Mouse (Mus musculus) heart, embryonic 14.5 days (tissue): ENCODE measurements around the gene Has3. TPM values are rescaled to one million over a fixed set of nuclear protein-coding genes. Genes with fewer than 3 reads are reported as not detected.

ENCODE experiments used
- ATAC-seq: fragments of 200-750 bp; cut with Nextera tagmentation; 2 replicates; pipeline ENCODE4 v1.8.0; 2017; ENCODE audit warnings: low read depth, moderate TSS enrichment; ENCODE audit not compliant: insufficient number of reproducible peaks, insufficient read depth, low FRiP score
- H3K27ac ChIP-seq, 2 experiments: fragments of 200-500 bp in 1 of 2; fragments of 300-500 bp in 1 of 2; sonication (generic) in 1 of 2; replicated peaks in 1 of 2; 2 replicates each; pipeline ENCODE4 v1.5.1; 2012 to 2014; ENCODE audit warnings: low read depth in 2 of 2, low read length in 2 of 2, control low read depth in 1 of 2, mild to moderate bottlenecking in 1 of 2, mixed read lengths in 1 of 2; ENCODE audit not compliant: control insufficient read depth in 1 of 2, insufficient read depth in 1 of 2
- H3K27me3 ChIP-seq: fragments of 300-500 bp; sonication (generic); 2 replicates; pipeline ENCODE4 v1.6.1; 2014; ENCODE audit warnings: mild to moderate bottlenecking, low read length, control low read depth; ENCODE audit not compliant: control insufficient read depth, insufficient read depth
- H3K36me3 ChIP-seq: fragments of 300-500 bp; sonication (generic); 2 replicates; pipeline ENCODE4 v1.6.1; 2014; ENCODE audit warnings: mild to moderate bottlenecking, control low read depth, low read length, mixed read lengths; ENCODE audit not compliant: control insufficient read depth, insufficient read depth
- H3K4me1 ChIP-seq, 2 experiments: fragments of 200-500 bp in 1 of 2; fragments of 300-500 bp in 1 of 2; sonication (generic) in 1 of 2; 2 replicates each; pipeline ENCODE4 v1.6.1; 2012 to 2014; ENCODE audit warnings: low read length in 2 of 2, control low read depth in 1 of 2, mixed read lengths in 1 of 2; ENCODE audit not compliant: control insufficient read depth in 2 of 2, insufficient read depth in 2 of 2
- H3K4me2 ChIP-seq: fragments of 300-500 bp; sonication (generic); 2 replicates; pipeline ENCODE4 v1.6.1; 2014; ENCODE audit warnings: mild to moderate bottlenecking, low read length
- H3K4me3 ChIP-seq, 2 experiments: fragments of 200-500 bp in 1 of 2; fragments of 300-500 bp in 1 of 2; sonication (generic) in 1 of 2; 2 replicates each; pipeline ENCODE4 v1.5.1; 2012 to 2014; ENCODE audit warnings: low read length in 2 of 2, mild to moderate bottlenecking in 2 of 2, control low read depth in 1 of 2, low read depth in 1 of 2, moderate library complexity in 1 of 2; ENCODE audit not compliant: control insufficient read depth in 1 of 2, insufficient read depth in 1 of 2
- H3K9ac ChIP-seq: fragments of 300-500 bp; sonication (generic); 2 replicates; pipeline ENCODE4 v1.6.1; 2014; ENCODE audit warnings: mild to moderate bottlenecking, low read length
- H3K9me3 ChIP-seq: fragments of 300-500 bp; sonication (generic); 2 replicates; pipeline ENCODE4 v1.6.1; 2016; ENCODE audit warnings: low read length, control low read depth; ENCODE audit not compliant: control insufficient read depth
- WGBS: fragments of 180-500 bp; shearing (Covaris S2); extraction: QIAGEN DNeasy Blood & Tissue Kit; methylation state at CpG from one replicate; pipeline ENCODE4 v1.1.7; 2014; 5-methylcytosine and 5-hydroxymethylcytosine counted together
- polyA plus RNA-seq: library from polyadenylated mRNA; unstranded; fragments of >200 nt; fragmentation: Nextera tagmentation; extraction: Ambion mirVana; gene quantifications from 2 replicates; pipeline ENCODE4 v1.2.1, GENCODE M21; 2014

Gene Has3
- polyA plus RNA-seq, 1 experiment from 2014 or later: 0.09 TPM

GRCm38 (mm10) chr8:106839209-106840001 is 30.6 kb upstream of the Has3 start:
- Histone ChIP-seq H3K9me3 (no peaks in the 10 kb centered on the region), H3K36me3 (no peaks in the 10 kb centered on the region), H3K4me3 (no peak overlapping the region), H3K27ac (peak overlapping the region; percentile 89 to 97), H3K4me1 (peaks cover 30 to 42% of the 10 kb centered on the region in 2 experiments), H3K27me3 (no peaks in the 10 kb centered on the region), H3K9ac (peak overlapping the region; percentile 62), H3K4me2 (peak overlapping the region; percentile 43)
- 17% methylated on average over 11 of the region's 11 CpGs for WGBS
- peak; percentile 68; the same call in 1 of the 2 replicates for ATAC-seq

- no peak for ATAC-seq
- WGBS: 70% methylated on average over 10 of the region's 10 CpGs
- peaks cover 3% of the 10 kb centered on the region; the same call in 1 of the 2 replicates for H3K36me3 ChIP-seq
Measured at GRCm38 (mm10) chr8:106850034-106850433, 20.0 kb upstream of the Has3 start.

DNA sequence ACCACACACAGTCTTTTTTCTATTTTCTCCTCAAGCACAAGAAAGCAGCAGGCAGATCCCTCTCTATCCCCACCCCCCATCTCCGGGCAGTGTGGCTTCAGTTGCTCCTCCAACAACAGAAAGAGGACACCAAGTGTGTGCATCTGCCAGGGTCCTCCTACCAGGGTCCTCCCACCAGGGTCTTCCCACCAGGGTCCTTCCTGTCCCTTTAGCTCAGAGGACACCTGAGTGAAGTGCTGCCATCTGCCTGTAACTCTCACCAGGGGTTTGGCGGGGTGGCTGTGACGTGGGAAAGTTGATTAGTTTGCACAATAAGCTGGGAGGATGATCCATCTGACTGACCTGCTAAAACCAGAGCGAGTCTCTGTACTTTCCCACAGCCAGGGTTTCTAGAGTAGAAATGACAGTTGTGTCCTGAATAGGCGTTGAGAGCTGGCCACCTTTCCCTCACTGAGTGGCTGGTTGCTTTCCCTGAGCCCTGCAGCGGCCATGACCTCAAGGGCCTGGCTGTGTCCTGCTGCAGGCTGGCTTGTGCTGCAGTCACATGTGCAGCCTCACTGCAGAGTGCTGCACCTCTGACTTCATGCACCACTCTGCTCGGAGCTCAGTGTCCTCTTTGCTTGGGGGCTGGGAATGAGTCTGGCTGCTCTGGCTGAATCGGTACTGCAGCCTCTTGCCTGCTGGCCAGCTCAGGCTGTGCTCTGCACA is 15.4 kb upstream of the Has3 start:
- ATAC-seq: peak; percentile 23; the same call in 1 of the 2 replicates
- H3K27ac ChIP-seq: 0 out of 4 replicates have a peak overlapping the region, but pooled peaks of 1 of the 2 experiments have one; percentile 3
- 34% methylated on average over 8 of the region's 8 CpGs for WGBS
- no peak overlapping the region for H3K4me2 ChIP-seq
- H3K9me3 ChIP-seq: no peaks in the 10 kb centered on the region
- H3K36me3 ChIP-seq: peaks cover 3% of the 10 kb centered on the region; the same call in 1 of the 2 replicates
- H3K4me1 ChIP-seq: peaks cover 5 to 6% of the 10 kb centered on the region in 2 experiments; a peak in 3 of 4 replicates
- H3K27me3 ChIP-seq: no peaks in the 10 kb centered on the region
- no peak overlapping the region for H3K9ac ChIP-seq
- no peak overlapping the region for H3K4me3 ChIP-seq

More at GRCm38 (mm10) chr8:106850034-106850433, 20.0 kb upstream of the Has3 start:
- no peaks in the 10 kb centered on the region for H3K9me3 ChIP-seq
- no peak overlapping the region for H3K9ac ChIP-seq
- no peak overlapping the region for H3K4me2 ChIP-seq
- H3K4me3 ChIP-seq: no peak overlapping the region
- H3K27me3 ChIP-seq: no peaks in the 10 kb centered on the region
- H3K4me1 ChIP-seq: peaks cover 5 to 8% of the 10 kb centered on the region in 2 experiments; a peak in 3 of 4 replicates
- no peak overlapping the region for H3K27ac ChIP-seq

- H3K27ac ChIP-seq: no peak overlapping the region
Measured at GRCm38 (mm10) chr8:106855242-106855562, 14.8 kb upstream of the Has3 start.

DNA sequence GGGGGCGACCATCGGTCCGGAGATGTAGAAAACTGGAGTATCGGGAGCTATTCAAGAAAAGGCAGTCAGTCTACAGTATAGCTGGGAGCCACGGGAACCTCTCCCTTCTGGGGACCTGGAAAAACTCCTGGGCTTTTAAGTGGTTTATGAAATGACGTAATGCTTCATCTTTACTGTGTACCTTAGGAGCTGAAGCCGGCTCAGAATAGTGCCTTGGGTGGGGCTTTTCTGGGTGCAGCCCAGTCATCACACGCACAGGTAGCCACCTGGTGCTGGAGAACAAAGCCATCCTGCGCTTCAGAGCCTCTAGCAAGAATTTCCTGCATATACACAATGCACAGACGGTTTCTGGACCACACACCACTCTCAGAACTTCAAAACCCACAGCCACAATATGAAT is 7.2 kb upstream of the Has3 start:
- H3K4me1 ChIP-seq: no peaks in the 10 kb centered on the region
- H3K4me2 ChIP-seq: no peak overlapping the region
- no peak overlapping the region for H3K27ac ChIP-seq
- 81% methylated on average over 10 of the region's 10 CpGs for WGBS
- H3K9me3 ChIP-seq: no peaks in the 10 kb centered on the region
- H3K9ac ChIP-seq: no peak overlapping the region
- H3K4me3 ChIP-seq: no peak overlapping the region
- ATAC-seq: no peak
- no peaks in the 10 kb centered on the region for H3K27me3 ChIP-seq
- H3K36me3 ChIP-seq: no peaks in the 10 kb centered on the region

More at GRCm38 (mm10) chr8:106855242-106855562, 14.8 kb upstream of the Has3 start:
- Histone ChIP-seq H3K4me3 (no peak overlapping the region), H3K27me3 (no peaks in the 10 kb centered on the region), H3K4me1 (peaks cover 5 to 6% of the 10 kb centered on the region in 2 experiments; a peak in 3 of 4 replicates), H3K9ac (no peak overlapping the region), H3K9me3 (no peaks in the 10 kb centered on the region), H3K4me2 (no peak overlapping the region), H3K36me3 (peaks cover 3% of the 10 kb centered on the region; the same call in 1 of the 2 replicates)
- WGBS: 71% methylated on average over 3 of the region's 3 CpGs
- ATAC-seq: no peak

GRCm38 (mm10) chr8:106865354-106865753 is 4.7 kb upstream of the Has3 start:
- Histone ChIP-seq H3K9me3 (no peaks in the 10 kb centered on the region), H3K4me1 (no peaks in the 10 kb centered on the region; a peak in 1 of 4 replicates), H3K27me3 (peaks cover 7% of the 10 kb centered on the region; the same call in 1 of the 2 replicates), H3K36me3 (no peaks in the 10 kb centered on the region), H3K4me3 (no peak overlapping the region), H3K4me2 (no peak overlapping the region), H3K9ac (no peak overlapping the region), H3K27ac (no peak overlapping the region)
- 76% methylated on average over 9 of the region's 9 CpGs for WGBS
- no peak for ATAC-seq

GRCm38 (mm10) chr8:106870537-106871327 is 690 bp downstream of the Has3 start:
- peaks cover 15 to 20% of the 10 kb centered on the region in 2 experiments for H3K4me1 ChIP-seq
- peaks cover 7% of the 10 kb centered on the region; the same call in 1 of the 2 replicates for H3K27me3 ChIP-seq
- H3K4me3 ChIP-seq: peak overlapping the region; percentile 43 to 58
- under 1% methylated on average over 51 of the region's 63 CpGs for WGBS
- peak; percentile 52; the same call in 1 of the 2 replicates for ATAC-seq
- H3K27ac ChIP-seq: no peak overlapping the region
- H3K9ac ChIP-seq: peak overlapping the region; percentile 73
- H3K9me3 ChIP-seq: no peaks in the 10 kb centered on the region
- peaks cover 11% of the 10 kb centered on the region; the same call in 1 of the 2 replicates for H3K36me3 ChIP-seq
- peak overlapping the region; percentile 89 for H3K4me2 ChIP-seq
